Mouse (Mus musculus) left cerebral cortex, postnatal 10 days (tissue): Measurements from ENCODE around the gene Fkbp9. TPM values are rescaled to one million over a fixed set of nuclear protein-coding genes. Genes with fewer than 3 reads are reported as not detected.

Experiments
- DNase-seq, 2 experiments: peaks; one replicate each; pipeline ENCODE4 v3.0.0; 2021 to 2022; ENCODE audit warnings: low spot score in 2 of 2, mixed read lengths in 1 of 2; ENCODE audit errors: extremely low spot score in 1 of 2
- intact Hi-C: fragments of 180-260 bp; cut with DNase I; formaldehyde crosslinking; loops from one replicate; pipeline ENCODE4 v1.15.1; 2025
- total RNA-seq, 2 experiments: library from RNA; stranded (reverse); gene quantifications; 2 replicates each; pipeline ENCODE4 v1.2.3; 2021

Gene Fkbp9
- total RNA-seq = 10 to 100 TPM; 29.5 to 30.6 TPM

GRCm38 (mm10) chr6:56831697-56832406 is at the start of gene Fkbp9:
TSS of gene Fkbp9 (plus strand) at chr6:56832059.
- DNase-seq = peak; percentile 27 to 91
- intact Hi-C loops = no loop called here

GRCm38 (mm10) chr6:56783561-56784272 is 48.1 kb upstream of the Fkbp9 start:
- no peak for DNase-seq
- intact Hi-C loops = no loop called here

GRCm38 (mm10) chr6:56785068-56785467 is 46.8 kb upstream of the Fkbp9 start:
- intact Hi-C loops = no loop called here
- no peak for DNase-seq

GRCm38 (mm10) chr6:56787668-56788067 is 44.2 kb upstream of the Fkbp9 start:
- intact Hi-C loops = no loop called here
- no peak for DNase-seq

GRCm38 (mm10) chr6:56789336-56789735 is 42.5 kb upstream of the Fkbp9 start:
- no peak for DNase-seq
- intact Hi-C loops = no loop called here

GRCm38 (mm10) chr6:56794834-56795233 is 37.0 kb upstream of the Fkbp9 start:
- DNase-seq = no peak
- intact Hi-C loops = no loop called here

- intact Hi-C loops = no loop called here
Observed at GRCm38 (mm10) chr6:56796232-56796631, 35.6 kb upstream of the Fkbp9 start.

GRCm38 (mm10) chr6:56796668-56797141 is 35.2 kb upstream of the Fkbp9 start:
- peak in 1 of 2 experiments; percentile 64 for DNase-seq
- intact Hi-C loops = no loop called here

More at GRCm38 (mm10) chr6:56796232-56796631, 35.6 kb upstream of the Fkbp9 start:
- no peak for DNase-seq

- DNase-seq = peak; percentile 89 to 97
- intact Hi-C loops = no loop called here
Observed at GRCm38 (mm10) chr6:56797311-56798151, 34.3 kb upstream of the Fkbp9 start, which contains the start of gene Kbtbd2. TSS of gene Kbtbd2 (minus strand) at chr6:56797813.

GRCm38 (mm10) chr6:56798152-56798465 is 33.8 kb upstream of the Fkbp9 start:
- intact Hi-C loops = no loop called here
- no peak for DNase-seq

- DNase-seq = no peak
- intact Hi-C loops = loop anchor here (5.0 kb wide), 2 partner anchors 672 to 767 kb away; no protein-coding TSS in a partner anchor
Observed at GRCm38 (mm10) chr6:56805026-56805425, 26.8 kb upstream of the Fkbp9 start.

- intact Hi-C loops = loop anchor here (5.0 kb wide), 2 partner anchors 671 to 766 kb away; no protein-coding TSS in a partner anchor
- DNase-seq = no peak
Observed at GRCm38 (mm10) chr6:56806195-56806594, 25.7 kb upstream of the Fkbp9 start.

- intact Hi-C loops = loop anchor here (2.0 to 5.0 kb wide), 3 partner anchors 100 to 764 kb away; no protein-coding TSS in a partner anchor
- peak in 1 of 2 experiments; percentile 59 for DNase-seq
Observed at GRCm38 (mm10) chr6:56808656-56809055, 23.2 kb upstream of the Fkbp9 start.

GRCm38 (mm10) chr6:56813332-56813731 is 18.5 kb upstream of the Fkbp9 start:
- intact Hi-C loops = no loop called here
- no peak for DNase-seq

GRCm38 (mm10) chr6:56818436-56819123 is 13.3 kb upstream of the Fkbp9 start:
- no peak for DNase-seq
- intact Hi-C loops = no loop called here

GRCm38 (mm10) chr6:56819124-56819487 is 12.8 kb upstream of the Fkbp9 start:
- intact Hi-C loops = no loop called here
- DNase-seq = no peak

GRCm38 (mm10) chr6:56825657-56826056 is 6.2 kb upstream of the Fkbp9 start:
- intact Hi-C loops = no loop called here

GRCm38 (mm10) chr6:56832407-56832796 is 543 bp downstream of the Fkbp9 start:
- DNase-seq = no peak
- intact Hi-C loops = no loop called here

More at GRCm38 (mm10) chr6:56825657-56826056, 6.2 kb upstream of the Fkbp9 start:
- DNase-seq = no peak

GRCm38 (mm10) chr6:56832830-56833229 is 971 bp downstream of the Fkbp9 start:
- intact Hi-C loops = no loop called here

More at GRCm38 (mm10) chr6:56832830-56833229, 971 bp downstream of the Fkbp9 start:
- no peak for DNase-seq
